Mouse (Mus musculus): ENCODE data around the gene Ctrl. TPM values are rescaled to one million over a fixed set of nuclear protein-coding genes. Genes with fewer than 3 reads are reported as not detected.

Gene Ctrl
- 2.1 to 5.5 TPM (median 3.4 TPM) in 4 replicates for total RNA-seq (2023; ENCODE audit: inconsistent age)

DNA sequence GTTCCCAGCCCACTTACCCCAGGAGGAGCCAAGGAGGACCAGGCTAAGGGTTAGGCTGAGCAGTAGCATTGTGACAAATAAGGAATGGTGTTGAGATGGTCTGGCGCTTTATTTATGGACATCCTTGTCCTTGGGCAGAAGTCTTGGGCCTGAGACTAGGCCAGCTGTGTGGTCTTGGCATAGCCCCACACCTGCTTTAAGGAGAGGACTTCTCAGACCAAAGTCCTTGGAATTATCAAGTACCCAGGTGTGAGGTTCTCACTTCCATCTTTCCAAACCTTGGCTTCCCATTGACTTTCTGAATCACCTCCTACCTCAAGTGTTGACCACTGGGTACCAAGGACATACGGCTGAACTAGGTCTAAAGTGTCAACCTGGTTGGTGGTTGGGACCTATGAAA, at the start of gene Ctrl:
Gene Ctrl, minus strand, starts transcription at position 101 of the 400 bp plus-strand sequence.

DNA sequence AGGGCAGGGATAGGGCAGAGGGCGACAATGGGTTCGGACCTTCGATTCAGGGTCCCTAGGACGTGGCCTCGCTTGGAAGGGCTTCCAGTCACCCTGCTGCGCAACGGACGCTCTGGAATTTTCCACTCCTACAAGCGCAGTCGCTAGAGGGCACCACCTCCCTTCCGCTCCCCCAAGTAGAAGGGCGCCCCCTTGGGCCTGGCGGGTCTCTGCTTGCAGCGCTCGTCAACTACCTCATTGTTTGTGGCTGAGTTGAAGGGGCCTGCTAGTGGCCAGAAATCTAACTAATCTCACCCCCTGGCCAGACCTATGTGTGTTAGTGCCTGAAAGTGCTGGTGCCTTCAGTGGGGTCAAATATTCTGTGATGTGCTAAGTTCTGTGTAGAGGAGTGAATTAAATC, 45.7 kb upstream of the Ctrl start, which contains the start of gene Dpep3:
Gene Dpep3, minus strand, starts transcription at position 105 of the 400 bp plus-strand sequence.

GRCm38 (mm10) chr8:105965905-105966341, 32.3 kb upstream of the Ctrl start, which contains the start of gene Slc12a4:
Slc12a4 (minus strand) TSS chr8:105966097.

DNA sequence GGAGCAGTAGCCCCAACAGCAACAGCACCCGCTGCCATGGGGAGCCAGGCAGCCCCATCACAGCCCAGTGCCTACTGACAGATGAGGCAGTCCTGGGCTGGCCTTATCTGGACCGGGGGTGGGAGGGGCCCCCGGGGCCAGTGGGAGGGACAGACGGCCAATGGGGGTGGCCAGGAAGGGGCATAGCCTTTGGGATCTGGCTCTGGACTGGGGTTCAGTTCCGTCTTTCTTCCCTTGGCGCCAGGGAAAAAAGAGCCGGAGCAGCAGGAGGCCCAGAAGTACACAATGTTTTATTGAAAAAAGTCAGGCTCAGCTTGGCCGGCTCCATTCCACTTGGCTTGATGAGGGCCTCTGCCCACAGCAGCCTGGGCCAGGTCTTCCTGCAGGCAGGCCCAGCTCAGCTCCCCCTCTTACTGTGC, 9.7 kb upstream of the Ctrl start, which contains the start of gene Lcat:
Gene Lcat, minus strand, starts transcription at position 62 of the 419 bp plus-strand sequence.

GRCm38 (mm10) chr8:105938306-105938669, 4.6 kb upstream of the Ctrl start, which contains the start of gene Psmb10:
Psmb10 (minus strand) TSS chr8:105938444.

GRCm38 (mm10) chr8:105900180-105900940, 33.3 kb downstream of the Ctrl start, which contains the start of gene Pskh1:
Pskh1 (plus strand) TSS chr8:105900441.

GRCm38 (mm10) chr8:105893339-105893738, 40.3 kb downstream of the Ctrl start, which contains the start of gene Nrn1l:
Nrn1l (plus strand) TSS chr8:105893567.

Other genes starting within 250 kb of the Ctrl start
- gene Carmil2, start 247.6 kb downstream of the Ctrl start, total RNA-seq (2023; ENCODE audit: inconsistent age) = 151 to 166 TPM (median 159 TPM) in 4 replicates
- gene Acd, start 232.8 kb downstream of the Ctrl start, total RNA-seq (2023; ENCODE audit: inconsistent age) = 95.0 to 102 TPM (median 100 TPM) in 4 replicates
- gene Pard6a, start 232.7 kb downstream of the Ctrl start, total RNA-seq (2023; ENCODE audit: inconsistent age) = 13.5 to 18.8 TPM (median 16.4 TPM) in 4 replicates
- not detected in 4 replicates for gene 4933405L10Rik, start 226.2 kb downstream of the Ctrl start, total RNA-seq (2023; ENCODE audit: inconsistent age)
- gene Enkd1, start 225.7 kb downstream of the Ctrl start, total RNA-seq (2023; ENCODE audit: inconsistent age) = 2.8 to 3.9 TPM (median 3.5 TPM) in 4 replicates
- gene Gfod2, start 175.2 kb downstream of the Ctrl start, total RNA-seq (2023; ENCODE audit: inconsistent age) = 0.80 to 3.7 TPM (median 2.0 TPM) in 4 replicates
- 33.7 to 40.7 TPM (median 34.1 TPM) in 4 replicates for gene Ranbp10, start 106.5 kb downstream of the Ctrl start, total RNA-seq (2023; ENCODE audit: inconsistent age)
- 1.1 to 1.6 TPM (median 1.3 TPM) in 3 of 4 replicates, not detected in the other for gene Tsnaxip1, start 106.1 kb downstream of the Ctrl start, total RNA-seq (2023; ENCODE audit: inconsistent age)
- gene Cenpt, start 80.6 kb downstream of the Ctrl start, total RNA-seq (2023; ENCODE audit: inconsistent age) = 16.0 to 21.7 TPM (median 18.8 TPM) in 4 replicates
- gene Thap11, start 78.7 kb downstream of the Ctrl start, total RNA-seq (2023; ENCODE audit: inconsistent age) = 14.8 to 18.3 TPM (median 15.5 TPM) in 4 replicates
- gene Nutf2, start 73.3 kb downstream of the Ctrl start, total RNA-seq (2023; ENCODE audit: inconsistent age) = 3.8 to 36.5 TPM (median 24.9 TPM) in 4 replicates
- 74.7 to 93.2 TPM (median 78.6 TPM) in 4 replicates for gene Edc4, start 53.0 kb downstream of the Ctrl start, total RNA-seq (2023; ENCODE audit: inconsistent age)
- gene Nrn1l, start 40.3 kb downstream of the Ctrl start, total RNA-seq (2023; ENCODE audit: inconsistent age) = 0.97 to 2.0 TPM (median 1.5 TPM) in 4 replicates
- 23.9 to 26.9 TPM (median 25.8 TPM) in 4 replicates for gene Pskh1, start 33.4 kb downstream of the Ctrl start, total RNA-seq (2023; ENCODE audit: inconsistent age)
- gene Psmb10, start 4.6 kb upstream of the Ctrl start, total RNA-seq (2023; ENCODE audit: inconsistent age) = 123 to 171 TPM (median 149 TPM) in 4 replicates
- gene Lcat, start 9.5 kb upstream of the Ctrl start, total RNA-seq (2023; ENCODE audit: inconsistent age) = 0.39 to 0.51 TPM in 2 of 4 replicates, not detected in the others
- gene Slc12a4, start 32.2 kb upstream of the Ctrl start, total RNA-seq (2023; ENCODE audit: inconsistent age) = 10.4 to 17.1 TPM (median 12.3 TPM) in 4 replicates
- not detected in 4 replicates for gene Dpep3, start 45.6 kb upstream of the Ctrl start, total RNA-seq (2023; ENCODE audit: inconsistent age)
- gene Dus2, start 57.5 kb upstream of the Ctrl start, total RNA-seq (2023; ENCODE audit: inconsistent age) = 30.7 to 40.1 TPM (median 34.2 TPM) in 4 replicates
- gene Dpep2nb, start 72.1 kb upstream of the Ctrl start, total RNA-seq (2023; ENCODE audit: inconsistent age) = not detected in 4 replicates
- gene Ddx28, start 78.0 kb upstream of the Ctrl start, total RNA-seq (2023; ENCODE audit: inconsistent age) = 7.0 to 8.3 TPM (median 7.8 TPM) in 4 replicates
- gene Nfatc3, start 125.0 kb upstream of the Ctrl start, total RNA-seq (2023; ENCODE audit: inconsistent age) = 166 to 190 TPM (median 187 TPM) in 4 replicates
- gene Esrp2, start 203.1 kb upstream of the Ctrl start, total RNA-seq (2023; ENCODE audit: inconsistent age) = not detected in 4 replicates
- gene Pla2g15, start 216.5 kb upstream of the Ctrl start, total RNA-seq (2023; ENCODE audit: inconsistent age) = 8.8 to 11.3 TPM (median 9.7 TPM) in 4 replicates
- gene Slc7a6, start 235.0 kb upstream of the Ctrl start, total RNA-seq (2023; ENCODE audit: inconsistent age) = 29.1 to 35.1 TPM (median 30.3 TPM) in 4 replicates

Measured in B cell, adult (primary cell).